Mouse (Mus musculus) hindbrain, embryonic 10.5 days (tissue): ENCODE results near the gene Myl3. TPM values are rescaled to one million over a fixed set of nuclear protein-coding genes. Genes with fewer than 3 reads are reported as not detected.

ENCODE experiments used
- DNase-seq: peaks from one replicate; pipeline ENCODE4 v3.0.0-alpha.2; 2017; ENCODE audit warnings: low spot score
- H3K27ac ChIP-seq: fragments of 300-500 bp; sonication (generic); 2 replicates; pipeline ENCODE4 v1.5.1; 2016; ENCODE audit warnings: mild to moderate bottlenecking, moderate library complexity
- H3K27me3 ChIP-seq: fragments of 300-500 bp; sonication (generic); 2 replicates; pipeline ENCODE4 v1.6.1; 2016; ENCODE audit warnings: mild to moderate bottlenecking; ENCODE audit not compliant: poor library complexity, insufficient read depth, severe bottlenecking
- H3K36me3 ChIP-seq: fragments of 300-500 bp; sonication (generic); 2 replicates; pipeline ENCODE4 v1.6.1; 2016; ENCODE audit warnings: mild to moderate bottlenecking, moderate library complexity
- H3K4me1 ChIP-seq: fragments of 300-500 bp; sonication (generic); replicated peaks from 2 replicates; pipeline ENCODE4 v1.6.1; 2016; ENCODE audit warnings: mild to moderate bottlenecking
- H3K4me3 ChIP-seq: fragments of 300-500 bp; sonication (generic); 2 replicates; pipeline ENCODE4 v1.5.1; 2016; ENCODE audit warnings: mild to moderate bottlenecking, moderate library complexity
- H3K9me3 ChIP-seq: fragments of 300-500 bp; sonication (generic); 2 replicates; pipeline ENCODE4 v1.6.1; 2016; ENCODE audit warnings: mild to moderate bottlenecking, moderate library complexity
- WGBS: fragments of 180-500 bp; shearing (Covaris S2); methylation state at CpG from one replicate; pipeline ENCODE4 v1.1.7; 2016; 5-methylcytosine and 5-hydroxymethylcytosine counted together
- polyA plus RNA-seq: library from polyadenylated mRNA; unstranded; fragments of >200 nt; fragmentation: Nextera tagmentation; extraction: Ambion mirVana; gene quantifications from 2 replicates; pipeline ENCODE4 v1.2.1, GENCODE M21; 2016

Gene Myl3
- polyA plus RNA-seq, 1 experiment from 2014 or later, result not detected

DNA sequence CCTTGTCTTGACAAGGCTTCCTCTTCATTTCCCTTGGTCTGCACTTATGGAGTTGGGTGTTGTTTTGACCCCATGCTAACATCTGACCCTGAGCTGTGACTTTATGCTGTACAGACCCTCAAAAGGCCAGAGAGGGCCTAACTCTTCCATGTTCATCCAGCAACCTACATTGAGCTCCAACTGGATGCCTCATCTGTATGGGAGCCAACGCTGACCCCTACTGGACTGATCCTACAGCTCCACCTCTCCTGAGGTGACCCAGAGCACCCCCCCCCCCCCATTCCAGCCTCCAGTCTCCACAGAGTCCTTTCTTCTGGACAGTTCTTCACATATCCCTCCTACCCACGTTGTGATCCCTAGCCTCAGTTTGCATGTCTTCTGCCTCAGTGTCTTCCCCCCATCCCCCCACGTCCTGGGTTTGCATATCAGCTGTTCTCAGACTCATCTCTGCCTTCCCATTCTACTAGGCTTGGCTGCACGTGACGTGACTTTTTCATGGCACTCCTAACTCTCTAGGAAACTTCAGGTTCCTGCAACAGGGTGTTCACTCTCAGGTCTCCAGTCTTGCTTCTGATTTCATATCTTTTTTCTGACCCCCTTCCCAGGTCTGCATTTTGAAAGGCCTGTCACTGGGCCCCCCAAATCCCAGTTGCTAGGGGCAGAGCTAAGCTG lies 37.7 kb downstream of the Myl3 start:
- Histone ChIP-seq H3K4me3 (no peak overlapping the region), H3K9me3 (no peaks in the 10 kb centered on the region), H3K4me1 (peaks cover 25% of the 10 kb centered on the region), H3K27me3 (peaks cover 47% of the 10 kb centered on the region), H3K36me3 (no peaks in the 10 kb centered on the region), H3K27ac (no peak overlapping the region)
- WGBS, result 60% methylated on average over 5 of the region's 5 CpGs
- DNase-seq, result peak; percentile 32

DNA sequence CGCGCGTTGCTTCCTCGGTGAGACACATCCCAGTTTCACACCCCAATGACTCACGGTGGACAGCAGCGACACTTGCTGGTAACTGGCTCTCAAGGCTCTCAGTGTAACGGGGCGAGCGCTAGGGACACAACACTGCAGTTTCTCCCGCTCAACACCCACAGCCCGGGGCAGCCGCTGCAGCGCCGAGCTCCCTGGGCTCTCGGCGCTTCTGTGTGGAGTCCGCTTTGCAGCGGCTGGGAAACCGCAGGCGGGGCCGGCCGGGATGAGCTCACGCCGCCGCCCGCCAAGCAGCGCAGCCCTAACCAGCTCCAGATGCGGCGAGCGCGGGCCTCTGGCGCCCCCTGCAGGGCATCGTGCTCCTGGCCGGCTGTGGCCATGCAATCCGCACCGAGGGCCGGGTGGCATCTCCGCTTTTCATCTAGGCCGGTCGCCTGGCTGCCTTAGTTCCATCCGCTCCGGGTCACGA lies 39.6 kb downstream of the Myl3 start:
- H3K27ac ChIP-seq, result peak overlapping the region; percentile 84
- peak; percentile 98 for DNase-seq
- peaks cover 25% of the 10 kb centered on the region for H3K4me1 ChIP-seq
- no peaks in the 10 kb centered on the region for H3K36me3 ChIP-seq
- H3K9me3 ChIP-seq, result no peaks in the 10 kb centered on the region
- H3K4me3 ChIP-seq, result peak overlapping the region; percentile 59
- under 1% methylated on average over 43 of the region's 43 CpGs for WGBS
- peaks cover 47% of the 10 kb centered on the region for H3K27me3 ChIP-seq

DNA sequence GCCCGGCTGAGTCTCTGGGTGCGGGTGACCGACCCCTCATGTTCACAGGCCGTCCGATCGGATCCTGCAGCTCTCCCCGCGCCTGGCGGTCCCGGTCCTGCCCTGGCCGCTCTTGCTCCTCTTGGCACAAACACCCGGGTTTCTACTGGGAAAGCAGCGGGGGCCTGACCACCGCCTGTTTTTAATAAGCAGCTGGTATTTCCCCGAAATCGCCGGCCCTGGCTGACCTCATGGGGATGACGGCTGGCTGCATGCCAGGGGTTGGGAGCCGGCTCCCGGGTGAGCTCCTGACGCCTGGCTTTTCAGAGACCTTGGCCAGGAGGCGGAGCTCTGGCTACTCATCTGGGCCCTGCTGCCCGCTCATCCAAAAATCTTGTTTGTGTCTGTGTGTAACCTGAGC lies 40.1 kb downstream of the Myl3 start:
- under 1% methylated on average over 23 of the region's 23 CpGs for WGBS
- peaks cover 25% of the 10 kb centered on the region for H3K4me1 ChIP-seq
- peak overlapping the region; percentile 59 for H3K4me3 ChIP-seq
- DNase-seq, result peak; percentile 83
- H3K27ac ChIP-seq, result peak overlapping the region; percentile 84
- H3K27me3 ChIP-seq, result peaks cover 47% of the 10 kb centered on the region
- H3K36me3 ChIP-seq, result no peaks in the 10 kb centered on the region
- H3K9me3 ChIP-seq, result no peaks in the 10 kb centered on the region

DNA sequence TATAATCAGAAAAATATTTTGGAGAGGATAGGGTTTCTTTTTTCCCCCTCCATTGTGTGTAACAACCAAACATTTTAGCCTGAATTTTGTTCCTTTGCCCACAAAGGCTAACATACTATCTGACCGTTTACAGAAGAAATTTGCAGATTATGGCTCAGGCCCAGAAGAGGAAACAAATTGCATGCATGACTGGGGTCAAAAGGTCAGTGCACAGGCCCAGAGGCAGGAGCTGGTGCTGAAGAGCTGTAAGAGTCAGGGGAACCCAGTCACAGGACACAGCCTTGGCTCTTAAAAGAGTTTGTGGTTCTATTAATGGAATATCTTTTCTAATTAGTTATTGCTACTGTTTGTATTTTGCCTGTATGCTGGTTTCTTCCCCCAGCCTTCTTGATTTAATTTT lies 42.0 kb downstream of the Myl3 start:
- Histone ChIP-seq H3K27me3 (peaks cover 33% of the 10 kb centered on the region), H3K27ac (no peak overlapping the region), H3K9me3 (no peaks in the 10 kb centered on the region), H3K4me1 (peaks cover 23% of the 10 kb centered on the region), H3K36me3 (no peaks in the 10 kb centered on the region), H3K4me3 (no peak overlapping the region)
- DNase-seq, result no peak
- 51% methylated on average over 1 of the region's 1 CpGs for WGBS

DNA sequence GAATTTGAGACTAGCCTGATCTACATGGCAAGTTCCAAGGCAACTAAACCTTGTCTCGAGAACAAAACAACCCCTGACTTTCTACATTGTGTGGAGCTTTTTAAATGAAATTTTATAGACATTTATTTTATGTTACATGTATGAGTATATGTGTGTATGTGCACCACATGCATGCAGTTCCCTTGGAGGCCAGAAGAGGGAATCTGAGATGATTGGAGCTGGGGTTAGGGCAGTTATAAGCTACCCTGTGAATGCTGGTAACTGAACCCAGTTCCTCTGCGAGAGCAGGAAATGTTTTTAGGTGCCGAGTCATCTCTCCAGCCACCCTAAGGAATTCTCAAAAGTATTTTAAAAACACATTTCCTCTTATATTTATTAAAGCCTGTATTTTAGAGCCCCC lies 46.5 kb downstream of the Myl3 start:
- no peak overlapping the region for H3K27ac ChIP-seq
- no peak overlapping the region for H3K4me3 ChIP-seq
- no peaks in the 10 kb centered on the region for H3K4me1 ChIP-seq
- no peaks in the 10 kb centered on the region for H3K9me3 ChIP-seq
- 96% methylated on average over 3 of the region's 3 CpGs for WGBS
- DNase-seq, result no peak
- H3K36me3 ChIP-seq, result no peaks in the 10 kb centered on the region
- no peaks in the 10 kb centered on the region; the same call in 1 of the 2 replicates for H3K27me3 ChIP-seq

DNA sequence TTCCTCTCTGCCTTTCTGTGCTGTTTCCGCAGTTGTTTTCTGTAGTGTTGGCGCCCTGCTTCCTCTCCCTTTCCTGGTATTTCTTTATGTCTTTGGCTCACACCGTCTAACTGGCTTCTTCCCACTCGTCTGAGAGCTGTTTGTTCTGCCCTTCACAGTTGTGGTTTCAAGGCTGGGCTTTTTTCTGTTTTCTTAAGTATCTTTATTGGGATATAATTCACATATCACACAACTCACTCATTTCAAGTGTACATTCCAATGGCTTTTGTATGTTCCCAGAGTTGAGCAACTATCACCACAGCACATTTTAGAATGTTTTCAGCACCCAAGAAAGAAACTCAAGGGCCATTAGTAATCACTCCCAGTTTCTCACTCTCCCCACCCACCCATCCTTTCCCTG lies 48.8 kb downstream of the Myl3 start:
- Histone ChIP-seq H3K27ac (no peak overlapping the region), H3K4me1 (no peaks in the 10 kb centered on the region), H3K9me3 (no peaks in the 10 kb centered on the region), H3K27me3 (no peaks in the 10 kb centered on the region), H3K36me3 (no peaks in the 10 kb centered on the region), H3K4me3 (no peak overlapping the region)
- no peak for DNase-seq
- 78% methylated on average over 4 of the region's 4 CpGs for WGBS

DNA sequence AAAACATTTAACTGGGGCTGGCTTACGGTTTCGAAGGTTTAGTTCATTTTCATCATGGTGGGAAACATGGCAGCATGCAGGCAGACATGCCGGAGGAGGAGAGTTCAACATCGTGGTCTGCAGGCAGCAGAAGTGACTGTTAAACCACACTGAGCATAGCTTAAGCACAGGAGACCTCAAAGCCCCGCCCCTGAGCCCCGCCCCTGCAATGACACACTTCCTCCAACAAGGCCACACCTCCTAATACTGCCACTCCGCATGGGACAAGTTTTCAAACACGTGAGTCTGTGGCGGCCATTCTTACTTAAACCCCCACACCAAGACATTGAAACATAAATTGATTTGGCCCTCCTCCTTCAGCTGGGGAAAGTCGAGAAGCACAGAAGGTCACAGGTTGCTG lies 55.4 kb downstream of the Myl3 start:
- Histone ChIP-seq H3K27ac (no peak overlapping the region), H3K27me3 (no peaks in the 10 kb centered on the region), H3K4me3 (no peak overlapping the region), H3K4me1 (no peaks in the 10 kb centered on the region), H3K36me3 (no peaks in the 10 kb centered on the region), H3K9me3 (no peaks in the 10 kb centered on the region)
- DNase-seq, result no peak
- 87% methylated on average over 10 of the region's 10 CpGs for WGBS

DNA sequence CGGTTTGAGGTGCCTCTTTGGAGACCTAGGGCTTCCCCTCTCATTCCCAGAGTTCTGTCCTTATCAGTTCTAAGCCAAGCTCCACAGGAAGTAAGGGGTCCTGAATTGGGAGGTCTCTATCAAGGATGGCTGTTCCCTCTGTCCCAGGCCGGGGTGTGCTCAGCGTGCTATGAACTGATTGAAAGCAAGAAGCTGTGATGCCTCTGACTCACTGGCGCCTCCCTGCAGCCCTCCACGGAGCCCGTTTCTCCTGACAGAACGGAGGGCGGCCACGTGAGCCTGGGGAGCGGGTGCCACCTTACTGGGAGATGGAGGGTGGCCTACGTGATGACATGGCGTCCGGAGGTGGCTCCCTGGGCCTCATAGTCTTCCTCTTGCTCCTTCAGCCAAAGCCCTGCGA lies 56.2 kb downstream of the Myl3 start, which contains the start of gene Prss42:
Prss42 (plus strand) TSS at position 301 of the 400 bp plus-strand sequence.
- no peaks in the 10 kb centered on the region for H3K9me3 ChIP-seq
- 92% methylated on average over 14 of the region's 14 CpGs for WGBS
- no peak for DNase-seq
- no peaks in the 10 kb centered on the region for H3K36me3 ChIP-seq
- H3K27me3 ChIP-seq, result no peaks in the 10 kb centered on the region
- H3K4me1 ChIP-seq, result no peaks in the 10 kb centered on the region
- H3K4me3 ChIP-seq, result no peak within 1 kb of the TSS
- no peak within 1 kb of the TSS for H3K27ac ChIP-seq

DNA sequence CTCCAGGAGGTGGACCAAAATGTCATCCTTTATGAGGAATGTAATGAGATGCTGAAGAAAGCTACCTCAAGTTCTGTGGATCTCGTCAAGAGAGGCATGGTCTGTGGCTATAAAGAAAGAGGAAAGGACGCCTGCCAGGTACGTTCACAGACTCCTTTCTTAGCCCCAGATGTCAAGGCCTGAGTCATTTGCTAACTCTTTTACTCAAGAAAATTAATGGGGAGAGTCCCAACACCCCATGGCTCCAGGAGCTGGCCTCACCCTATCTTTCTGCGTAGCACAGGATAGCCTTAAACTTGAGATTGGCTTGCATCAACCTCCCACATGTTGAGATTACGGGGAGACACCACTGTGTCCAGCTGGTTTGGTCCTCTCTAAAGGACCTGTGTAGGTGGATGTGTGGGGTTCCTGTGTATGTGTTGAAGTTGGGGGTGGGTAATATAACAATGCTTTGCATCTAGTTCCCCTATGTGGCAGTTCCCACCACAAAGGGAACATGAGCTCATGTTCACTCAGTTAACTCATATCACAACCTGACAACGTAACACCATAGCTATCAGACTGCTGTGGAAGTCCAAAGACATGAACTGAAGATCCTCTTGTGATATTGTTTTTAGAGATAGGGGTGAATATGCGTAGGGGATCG lies 59.3 kb downstream of the Myl3 start:
- no peak for DNase-seq
- H3K27me3 ChIP-seq, result no peaks in the 10 kb centered on the region
- no peaks in the 10 kb centered on the region for H3K4me1 ChIP-seq
- no peak overlapping the region for H3K4me3 ChIP-seq
- no peaks in the 10 kb centered on the region for H3K9me3 ChIP-seq
- WGBS, result 92% methylated on average over 8 of the region's 8 CpGs
- no peaks in the 10 kb centered on the region for H3K36me3 ChIP-seq
- H3K27ac ChIP-seq, result no peak overlapping the region

DNA sequence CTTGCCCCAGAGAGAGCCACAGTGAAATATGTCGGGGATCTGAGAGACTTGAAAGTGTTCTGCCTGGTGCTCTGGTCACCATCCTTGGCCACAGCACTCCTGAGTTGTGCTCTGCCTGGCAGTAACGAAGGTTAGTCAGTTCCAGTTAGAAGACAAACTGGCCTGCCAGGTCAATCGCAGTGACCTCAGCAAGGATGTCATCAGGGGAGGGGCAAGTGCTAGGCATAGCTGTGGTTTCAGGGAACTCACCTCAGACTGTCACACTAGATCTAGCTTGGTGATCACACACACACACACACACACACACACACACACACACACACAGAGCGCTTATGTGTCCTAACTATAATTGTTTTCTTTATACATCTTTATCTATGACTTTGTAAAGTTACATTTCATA lies 61.6 kb downstream of the Myl3 start:
- Histone ChIP-seq H3K4me3 (no peak overlapping the region), H3K4me1 (no peaks in the 10 kb centered on the region), H3K9me3 (no peaks in the 10 kb centered on the region), H3K36me3 (no peaks in the 10 kb centered on the region), H3K27me3 (no peaks in the 10 kb centered on the region), H3K27ac (no peak overlapping the region)
- 74% methylated on average over 4 of the region's 4 CpGs for WGBS
- no peak for DNase-seq

DNA sequence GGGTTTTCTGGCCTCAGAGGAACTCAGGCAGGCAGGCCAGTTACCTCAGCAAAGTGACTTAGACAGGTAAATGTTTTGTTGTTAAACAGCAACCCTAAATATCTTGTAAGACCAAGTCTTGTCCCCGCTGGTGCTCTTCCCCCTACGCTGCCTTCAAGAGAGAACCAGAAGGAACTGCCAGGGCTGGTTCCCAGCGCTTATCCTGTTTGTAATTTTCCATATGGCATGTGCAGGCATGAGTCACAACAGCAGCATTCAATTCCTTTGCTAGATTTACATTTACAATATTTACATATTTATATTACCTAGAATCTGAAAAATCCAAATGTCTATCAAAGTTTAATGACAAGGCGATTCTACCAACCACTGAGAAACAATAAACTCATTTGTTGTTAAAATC lies 68.4 kb downstream of the Myl3 start:
- no peaks in the 10 kb centered on the region for H3K36me3 ChIP-seq
- 84% methylated on average over 4 of the region's 4 CpGs for WGBS
- H3K4me3 ChIP-seq, result no peak overlapping the region
- H3K9me3 ChIP-seq, result no peaks in the 10 kb centered on the region
- DNase-seq, result no peak
- 0 out of 2 replicates have a peak, but pooled peaks cover 4% of the 10 kb centered on the region for H3K4me1 ChIP-seq
- H3K27me3 ChIP-seq, result peaks cover 4% of the 10 kb centered on the region; the same call in 1 of the 2 replicates
- H3K27ac ChIP-seq, result no peak overlapping the region

DNA sequence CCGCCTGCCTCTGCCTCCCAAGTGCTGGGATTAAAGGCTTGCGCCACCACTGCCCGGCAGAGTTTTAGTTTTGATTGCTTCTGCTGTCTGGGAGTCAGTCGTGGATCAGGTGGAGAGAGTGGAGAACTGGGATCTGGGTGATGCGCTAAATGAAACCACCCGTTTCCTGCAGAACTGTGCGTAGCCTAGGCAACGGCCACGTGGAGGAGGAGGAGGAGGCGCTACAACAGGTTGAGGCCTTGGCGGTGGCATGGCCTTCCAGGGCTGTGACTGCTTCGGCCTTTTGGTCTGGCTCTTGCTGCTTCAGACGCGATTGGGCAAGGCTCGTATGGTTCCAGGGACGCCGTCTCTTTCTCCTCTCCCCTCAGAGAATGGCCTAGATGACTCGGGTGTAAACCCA lies 72.1 kb downstream of the Myl3 start, which contains the start of gene Prss44:
Prss44 (plus strand) TSS at position 206 of the 400 bp plus-strand sequence.
- 73% methylated on average over 18 of the region's 18 CpGs for WGBS
- 0 out of 2 replicates have a peak, but pooled peaks cover 4% of the 10 kb centered on the region for H3K4me1 ChIP-seq
- DNase-seq, result peak; percentile 11

More for the DNA sequence above, 72.1 kb downstream of the Myl3 start, which contains the start of gene Prss44:
- no peaks in the 10 kb centered on the region for H3K36me3 ChIP-seq
- H3K27ac ChIP-seq, result no peak within 1 kb of the TSS
- no peaks in the 10 kb centered on the region for H3K9me3 ChIP-seq
- H3K27me3 ChIP-seq, result peaks cover 4% of the 10 kb centered on the region; the same call in 1 of the 2 replicates
- H3K4me3 ChIP-seq, result no peak within 1 kb of the TSS
